Mouse (Mus musculus): ENCODE data around the gene Fam160b1. TPM values are rescaled to one million over a fixed set of nuclear protein-coding genes. Genes with fewer than 3 reads are reported as not detected.
A peak's percentile ranks its signal among the peaks of the same experiment; 100 is the strongest.

The Fam160b1 gene
- total RNA-seq (2021), result 10 to 100 TPM; 14.8 to 14.9 TPM
- long read RNA-seq, experiment 1, full-length matches to known transcripts, result 5 of 7 reads
- long read RNA-seq, experiment 1, partial matches to known transcripts, result 0 of 7 reads
- long read RNA-seq, experiment 1, other reads (novel, unspliced or antisense), result 2 of 7 reads
- long read RNA-seq, experiment 2, full-length matches to known transcripts, result 4 of 12 reads
- long read RNA-seq, experiment 2, partial matches to known transcripts, result 0 of 12 reads
- long read RNA-seq, experiment 2, other reads (novel, unspliced or antisense), result 8 of 12 reads

- intact Hi-C loops (cut with DNase I), result no loop called here
- DNase-seq, result peak; percentile 98 to 99
Measured at GRCm38 (mm10) chr19:57360341-57361130, at the start of gene Fam160b1. Fam160b1 (plus strand) TSS chr19:57360680.

GRCm38 (mm10) chr19:57313226-57313625 is 47.3 kb upstream of the Fam160b1 start:
- intact Hi-C loops (cut with DNase I), result loop anchor here (1.0 kb wide), 1 partner anchor 117 kb away; no protein-coding TSS in a partner anchor
- no peak for DNase-seq

- intact Hi-C loops (cut with DNase I), result loop anchor here (1.0 to 2.0 kb wide), 2 partner anchors 41 to 118 kb away; no protein-coding TSS in a partner anchor
- no peak for DNase-seq
Measured at GRCm38 (mm10) chr19:57313891-57314345, 46.6 kb upstream of the Fam160b1 start.

GRCm38 (mm10) chr19:57314346-57315012 is 46.0 kb upstream of the Fam160b1 start, which contains the start of gene Ablim1:
Ablim1 (minus strand) TSS chr19:57314919.
- DNase-seq, result peak; percentile 73 to 76
- intact Hi-C loops (cut with DNase I), result loop anchor here (2.0 kb wide), 1 partner anchor 42 kb away; no protein-coding TSS in a partner anchor

GRCm38 (mm10) chr19:57315013-57315565 is 45.4 kb upstream of the Fam160b1 start:
- DNase-seq, result no peak
- intact Hi-C loops (cut with DNase I), result loop anchor here (2.0 kb wide), 1 partner anchor 42 kb away; no protein-coding TSS in a partner anchor

GRCm38 (mm10) chr19:57316597-57316996 is 43.9 kb upstream of the Fam160b1 start:
- intact Hi-C loops (cut with DNase I), result no loop called here
- no peak for DNase-seq

- intact Hi-C loops (cut with DNase I), result loop anchor here (5.0 to 10.0 kb wide), 2 partner anchors 64 to 396 kb away; no protein-coding TSS in a partner anchor
- DNase-seq, result no peak
Measured at GRCm38 (mm10) chr19:57320656-57321382, 39.7 kb upstream of the Fam160b1 start.

- no peak for DNase-seq
- intact Hi-C loops (cut with DNase I), result loop anchor here (5.0 to 10.0 kb wide), 2 partner anchors 65 to 397 kb away; no protein-coding TSS in a partner anchor
Measured at GRCm38 (mm10) chr19:57321839-57322238, 38.6 kb upstream of the Fam160b1 start.

GRCm38 (mm10) chr19:57322491-57322890 is 38.0 kb upstream of the Fam160b1 start:
- intact Hi-C loops (cut with DNase I), result loop anchor here (5.0 to 10.0 kb wide), 2 partner anchors 65 to 398 kb away; no protein-coding TSS in a partner anchor
- DNase-seq, result no peak

- intact Hi-C loops (cut with DNase I), result loop anchor here (5.0 to 10.0 kb wide), 2 partner anchors 66 to 398 kb away; no protein-coding TSS in a partner anchor
- DNase-seq, result no peak
Measured at GRCm38 (mm10) chr19:57323087-57323486, 37.4 kb upstream of the Fam160b1 start.

GRCm38 (mm10) chr19:57325748-57326300 is 34.7 kb upstream of the Fam160b1 start:
- DNase-seq, result peak; percentile 77 to 85
- intact Hi-C loops (cut with DNase I), result loop anchor here (1.0 to 10.0 kb wide), 3 partner anchors 59 to 401 kb away; no protein-coding TSS in a partner anchor

- DNase-seq, result no peak
- intact Hi-C loops (cut with DNase I), result loop anchor here (1.0 to 10.0 kb wide), 3 partner anchors 60 to 403 kb away; no protein-coding TSS in a partner anchor
Measured at GRCm38 (mm10) chr19:57327679-57328078, 32.8 kb upstream of the Fam160b1 start.

GRCm38 (mm10) chr19:57328269-57328668 is 32.2 kb upstream of the Fam160b1 start:
- intact Hi-C loops (cut with DNase I), result loop anchor here (1.0 to 10.0 kb wide), 3 partner anchors 61 to 403 kb away; no protein-coding TSS in a partner anchor
- no peak for DNase-seq

GRCm38 (mm10) chr19:57328792-57329191 is 31.7 kb upstream of the Fam160b1 start:
- peak; percentile 43 to 75 for DNase-seq
- intact Hi-C loops (cut with DNase I), result loop anchor here (1.0 to 10.0 kb wide), 3 partner anchors 61 to 404 kb away; no protein-coding TSS in a partner anchor

GRCm38 (mm10) chr19:57330309-57330708 is 30.2 kb upstream of the Fam160b1 start:
- intact Hi-C loops (cut with DNase I), result loop anchor here (2.0 kb wide), 2 partner anchors 28 to 266 kb away; no protein-coding TSS in a partner anchor
- no peak for DNase-seq

GRCm38 (mm10) chr19:57331237-57331636 is 29.2 kb upstream of the Fam160b1 start:
- DNase-seq, result no peak
- intact Hi-C loops (cut with DNase I), result loop anchor here (2.0 kb wide), 2 partner anchors 28 to 266 kb away; no protein-coding TSS in a partner anchor

GRCm38 (mm10) chr19:57333356-57333755 is 27.1 kb upstream of the Fam160b1 start:
- intact Hi-C loops (cut with DNase I), result no loop called here
- DNase-seq, result no peak

GRCm38 (mm10) chr19:57335135-57335534 is 25.3 kb upstream of the Fam160b1 start:
- DNase-seq, result no peak
- intact Hi-C loops (cut with DNase I), result no loop called here
